8 mouse cellular contexts compared by ENCODE assay signal in the genomic region with DNA sequence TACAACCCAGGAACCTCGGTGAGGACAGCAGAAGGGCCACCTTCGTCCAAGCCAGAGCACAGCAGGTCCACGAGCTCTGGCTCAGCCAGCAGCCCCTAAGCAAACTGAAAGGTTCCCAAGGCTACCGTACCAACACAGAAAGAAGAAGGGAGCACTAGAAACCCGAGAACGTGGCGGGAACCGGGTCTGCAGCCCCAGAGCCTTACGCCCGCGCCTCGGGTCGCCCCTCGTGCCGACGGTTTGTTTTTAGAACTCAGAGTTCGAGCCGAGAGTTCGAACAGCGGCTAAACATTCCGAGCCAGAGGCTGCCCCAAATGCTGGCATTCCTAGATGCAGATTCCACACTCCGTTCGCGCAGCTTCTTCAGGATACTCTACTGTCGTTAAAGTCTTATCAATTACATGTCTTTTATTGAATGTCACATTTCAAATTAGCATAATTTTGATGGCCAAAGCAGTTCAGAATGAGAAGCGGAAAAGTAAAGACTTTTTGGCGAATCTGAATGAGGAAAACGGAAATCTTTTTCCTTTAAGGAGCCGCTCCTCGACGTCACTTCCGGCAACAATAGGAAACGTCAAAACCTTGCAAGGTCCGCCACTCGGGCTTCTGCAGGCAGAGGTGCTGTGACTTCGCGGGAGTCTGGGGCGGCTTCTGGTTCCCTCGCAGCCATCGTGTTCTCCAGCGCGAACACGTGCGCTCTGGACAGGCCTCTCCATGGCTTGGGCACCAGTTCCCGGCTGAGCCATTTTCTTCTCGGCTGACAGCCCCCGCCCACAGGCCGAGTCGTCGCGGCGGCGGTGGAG. TPM values are rescaled to one million over a fixed set of nuclear protein-coding genes. Genes with fewer than 3 reads are reported as not detected.
DNase-seq lines count a peak whose midpoint lies in the region; ATAC-seq lines count a peak whose summit lies in the region.

TSS of gene Cep44 (minus strand) at position 490 of the 803 bp plus-strand sequence.
TSS of gene Fbxo8 (plus strand) at position 533 of the 803 bp plus-strand sequence.

- intact Hi-C loops in gastrocnemius, postnatal 14 days (cut with DNase I; ENCODE audit: low total_unique reads), result no loop called here
- intact Hi-C loops in left cerebral cortex, postnatal 10 days (cut with DNase I), result loop anchor here (5.0 kb wide), 1 partner anchor 67 kb away; no protein-coding TSS in a partner anchor

- peak; percentile 64 for ATAC-seq in inflammation-experienced regulatory T-cells, adult 6 months
- peak; percentile 77 for ATAC-seq in megakaryocyte-erythroid progenitor cell, adult 5-6 weeks (replicated peaks; ENCODE audit: low FRiP score, low TSS enrichment, poor library complexity, severe bottlenecking)

- peak; percentile 85 to 96 for DNase-seq in adrenal gland, adult (ENCODE audit: inconsistent age in 2 of 2, low spot score in 1 of 2)
- DNase-seq in embryo, embryonic 10.5 days (ENCODE audit: low spot score), result peak; percentile 93
- peak; percentile 78 for DNase-seq in gastrocnemius, postnatal 14 days
- DNase-seq in left cerebral cortex, postnatal 10 days (ENCODE audit: extremely low spot score in 1 of 2, low spot score in 2 of 2), result peak; percentile 77 to 86
- peak; percentile 81 for DNase-seq in right cerebral cortex, postnatal 25 days
- DNase-seq in urinary bladder, postnatal 4 days (ENCODE audit: low spot score in 2 of 2), result peak; percentile 69 to 77

RNA-seq across cellular contexts. Expression of gene Cep44, which starts in this region (rescaled TPM):
- 1 to 10 TPM; 7.7 to 9.3 TPM for total RNA-seq in gastrocnemius, postnatal 14 days (2021)
- polyA plus RNA-seq in inflammation-experienced regulatory T-cells, adult 6 months (2017; shearing (Covaris generic)), result 10 to 100 TPM; 15.0 to 33.4 (median 24.6) TPM
- total RNA-seq in left cerebral cortex, postnatal 10 days (2021), result 10 to 100 TPM; 22.6 to 24.8 TPM
- 46.0 and 46.3 TPM in 2 replicates for total RNA-seq in megakaryocyte-erythroid progenitor cell, adult 5-6 weeks (2014; fragmentation: Nextera tagmentation)
- 37.9 and 57.7 TPM in 2 replicates for total RNA-seq in megakaryocyte-erythroid progenitor cell, adult 5-6 weeks (2017)

RNA-seq across cellular contexts. Expression of gene Fbxo8, which starts in this region (rescaled TPM):
- total RNA-seq in gastrocnemius, postnatal 14 days (2021), result 10 to 100 TPM; 17.6 to 18.7 TPM
- polyA plus RNA-seq in inflammation-experienced regulatory T-cells, adult 6 months (2017; shearing (Covaris generic)), result 10 to 100 TPM; 49.5 to 71.0 (median 63.1) TPM
- 10 to 100 TPM; 31.2 to 33.9 TPM for total RNA-seq in left cerebral cortex, postnatal 10 days (2021)
- total RNA-seq in megakaryocyte-erythroid progenitor cell, adult 5-6 weeks (2014; fragmentation: Nextera tagmentation), result 19.4 and 29.7 TPM in 2 replicates
- total RNA-seq in megakaryocyte-erythroid progenitor cell, adult 5-6 weeks (2017), result 17.2 and 18.6 TPM in 2 replicates

Comparison
In these comparisons a context has a peak if more than half of its experiments do, and no peak if none do; other contexts are left out.
1. Peak in every context shown above with its lines: DNase-seq and ATAC-seq.